Comparison of ENCODE assay signal across 14 mouse cellular contexts in genomic region chr3:153349981-153350380, GRCm38 (mm10).
DNase-seq lines count a peak whose midpoint lies in the region; ATAC-seq lines count a peak whose summit lies in the region.
"Had no signal": no experiment of that assay in that cellular context is flagged by ENCODE, and none has a peak within 500 bp of the region (broad histone marks: within the 10 kb centered on the region; RNA-seq: fewer than 3 reads in every experiment).

No protein-coding gene starts in this region.

- no peak overlapping the region for H3K4me2 ChIP-seq in forebrain, embryonic 15.5 days (replicated peaks)
- no peak overlapping the region for H3K4me2 ChIP-seq in midbrain, embryonic 12.5 days (replicated peaks)
- H3K4me2 ChIP-seq: embryonic facial prominence, embryonic 12.5 days; heart, embryonic 12.5 days had no signal

- DNase-seq in ES-CJ7 (ENCODE audit: low read depth, low spot score) (peak; percentile 41), ZHBTc4 (ENCODE audit: low read depth, low spot score) (peak; percentile 49)
- no peak for DNase-seq in gastrocnemius, postnatal 25 days
- no peak for DNase-seq in right cerebral cortex, postnatal 25 days
- no peak for DNase-seq in natural killer cell, adult 2 months (ENCODE audit: low spot score in 2 of 2)
- DNase-seq: cerebellum, adult 8-10 months; gastrocnemius, postnatal 14 days; liver; lung, adult 2 months had no signal

- no peak overlapping the region for H3K27ac ChIP-seq in forebrain, embryonic 15.5 days (replicated peaks)
- no peak overlapping the region for H3K27ac ChIP-seq in midbrain, embryonic 12.5 days (replicated peaks)
- H3K27ac ChIP-seq: embryonic facial prominence, embryonic 12.5 days had no signal

- no peaks in the 10 kb centered on the region for H3K27me3 ChIP-seq in forebrain, embryonic 15.5 days
- no peaks in the 10 kb centered on the region for H3K27me3 ChIP-seq in midbrain, embryonic 12.5 days
- H3K27me3 ChIP-seq: embryonic facial prominence, embryonic 12.5 days; heart, embryonic 12.5 days had no signal

- ATAC-seq in forebrain, embryonic 15.5 days (replicated peaks), result peak; percentile 65; the same call in 1 of the 2 replicates
- peak; percentile 85 for ATAC-seq in midbrain, embryonic 12.5 days (ENCODE audit: low FRiP score, low read depth)
- ATAC-seq: CD4-positive, CD25-positive, alpha-beta regulatory T cell, adult 4 months had no signal

- no peak overlapping the region for H3K9ac ChIP-seq in forebrain, embryonic 15.5 days (replicated peaks)
- H3K9ac ChIP-seq in midbrain, embryonic 12.5 days (replicated peaks), result no peak overlapping the region
- H3K9ac ChIP-seq: embryonic facial prominence, embryonic 12.5 days; heart, embryonic 12.5 days had no signal

- no peaks in the 10 kb centered on the region for H3K9me3 ChIP-seq in forebrain, embryonic 15.5 days
- H3K9me3 ChIP-seq in midbrain, embryonic 12.5 days, result no peaks in the 10 kb centered on the region
- H3K9me3 ChIP-seq: embryonic facial prominence, embryonic 12.5 days; heart, embryonic 12.5 days had no signal

- WGBS in forebrain, embryonic 15.5 days, result 43% methylated on average over 10 of the region's 10 CpGs
- WGBS in midbrain, embryonic 12.5 days, result 42% methylated on average over 10 of the region's 10 CpGs

- no peak overlapping the region for H3K4me3 ChIP-seq in forebrain, embryonic 15.5 days
- H3K4me3 ChIP-seq in midbrain, embryonic 12.5 days, result no peak overlapping the region
- H3K4me3 ChIP-seq: embryonic facial prominence, embryonic 12.5 days; heart, embryonic 12.5 days had no signal

- peaks cover 12% of the 10 kb centered on the region for H3K4me1 ChIP-seq in forebrain, embryonic 15.5 days
- H3K4me1 ChIP-seq in midbrain, embryonic 12.5 days, result peaks cover 17% of the 10 kb centered on the region
- H3K4me1 ChIP-seq: embryonic facial prominence, embryonic 12.5 days had no signal

- H3K36me3 ChIP-seq in forebrain, embryonic 15.5 days, result no peaks in the 10 kb centered on the region
- H3K36me3 ChIP-seq in midbrain, embryonic 12.5 days, result no peaks in the 10 kb centered on the region
- H3K36me3 ChIP-seq: embryonic facial prominence, embryonic 12.5 days; heart, embryonic 12.5 days had no signal

Comparison
In these comparisons a context has a peak if more than half of its experiments do, and no peak if none do; other contexts are left out.
1. DNase-seq: peak in ES-CJ7 (single experiment) and ZHBTc4 (single experiment); none in gastrocnemius, postnatal 25 days (single experiment), right cerebral cortex, postnatal 25 days (single experiment) and natural killer cell, adult 2 months (0 of 2).